Mouse (Mus musculus): ENCODE results near the gene Cyp2c70. TPM values are rescaled to one million over a fixed set of nuclear protein-coding genes. Genes with fewer than 3 reads are reported as not detected.
"Not testable (repeated sequence)": the region's sequence is repeated elsewhere in the genome, so short reads cannot be mapped to it uniquely, and the experiment has no call there.

Cyp2c70 gene
- total and polyA plus RNA-seq, 2 experiments from 2014 or later = not detected

GRCm38 (mm10) chr19:40178311-40178710 is 8.8 kb downstream of the Cyp2c70 start:
- WGBS = 83% methylated on average over 4 of the region's 4 CpGs
- ATAC-seq (ENCODE audit: low FRiP score) (no peak), DNase-seq (ENCODE audit: low spot score) (no peak)
- H3K27ac ChIP-seq (ENCODE audit: low read depth, low read length) = no peak overlapping the region
- H3K4me1 ChIP-seq (ENCODE audit: insufficient read depth, low read length) = no peaks in the 10 kb centered on the region
- no peak overlapping the region for H3K4me2 ChIP-seq (ENCODE audit: low read depth, low read length, poor library complexity, severe bottlenecking)
- H3K9me3 ChIP-seq (ENCODE audit: low read length) = no peaks in the 10 kb centered on the region
- no peak overlapping the region for H3K4me3 ChIP-seq (ENCODE audit: low read depth, low read length)
- TF ChIP-seq CTCF (IDR thresholded peaks at IDR 0.05) = no peak
- no peak overlapping the region for H3K9ac ChIP-seq (replicated peaks; ENCODE audit: low read length, poor library complexity, severe bottlenecking)
- no peaks in the 10 kb centered on the region for H3K36me3 ChIP-seq (ENCODE audit: insufficient read depth, low read length)
- no peaks in the 10 kb centered on the region for H3K27me3 ChIP-seq (ENCODE audit: insufficient read depth, low read length)

GRCm38 (mm10) chr19:40168391-40168790 is 18.7 kb downstream of the Cyp2c70 start:
- 89% methylated on average over 4 of the region's 4 CpGs for WGBS
- not testable (repeated sequence) for H3K27me3 ChIP-seq (ENCODE audit: insufficient read depth, low read length); H3K4me2 ChIP-seq (ENCODE audit: low read depth, low read length, poor library complexity, severe bottlenecking); H3K9ac ChIP-seq (replicated peaks; ENCODE audit: low read length, poor library complexity, severe bottlenecking); DNase-seq (ENCODE audit: low spot score); ATAC-seq (ENCODE audit: low FRiP score); H3K4me1 ChIP-seq (ENCODE audit: insufficient read depth, low read length); H3K4me3 ChIP-seq (ENCODE audit: low read depth, low read length); H3K36me3 ChIP-seq (ENCODE audit: insufficient read depth, low read length); H3K9me3 ChIP-seq (ENCODE audit: low read length); H3K27ac ChIP-seq (ENCODE audit: low read depth, low read length)

GRCm38 (mm10) chr19:40126996-40127395 is 60.1 kb downstream of the Cyp2c70 start:
- H3K9ac ChIP-seq (replicated peaks; ENCODE audit: low read length, poor library complexity, severe bottlenecking); H3K27me3 ChIP-seq (ENCODE audit: insufficient read depth, low read length); H3K4me3 ChIP-seq (ENCODE audit: low read depth, low read length); H3K36me3 ChIP-seq (ENCODE audit: insufficient read depth, low read length); H3K4me1 ChIP-seq (ENCODE audit: insufficient read depth, low read length); H3K9me3 ChIP-seq (ENCODE audit: low read length); ATAC-seq (ENCODE audit: low FRiP score); DNase-seq (ENCODE audit: low spot score); H3K4me2 ChIP-seq (ENCODE audit: low read depth, low read length, poor library complexity, severe bottlenecking); H3K27ac ChIP-seq (ENCODE audit: low read depth, low read length): not testable (repeated sequence)
- 34% methylated on average over 2 of the region's 2 CpGs for WGBS

GRCm38 (mm10) chr19:40125165-40125564 is 62.0 kb downstream of the Cyp2c70 start:
- DNase-seq (ENCODE audit: low spot score); H3K27ac ChIP-seq (ENCODE audit: low read depth, low read length); H3K4me1 ChIP-seq (ENCODE audit: insufficient read depth, low read length); H3K4me3 ChIP-seq (ENCODE audit: low read depth, low read length); H3K27me3 ChIP-seq (ENCODE audit: insufficient read depth, low read length); H3K9me3 ChIP-seq (ENCODE audit: low read length); H3K9ac ChIP-seq (replicated peaks; ENCODE audit: low read length, poor library complexity, severe bottlenecking); H3K36me3 ChIP-seq (ENCODE audit: insufficient read depth, low read length); H3K4me2 ChIP-seq (ENCODE audit: low read depth, low read length, poor library complexity, severe bottlenecking); ATAC-seq (ENCODE audit: low FRiP score): not testable (repeated sequence)
- 83% methylated on average over 3 of the region's 3 CpGs for WGBS

- H3K27me3 ChIP-seq (ENCODE audit: insufficient read depth, low read length); H3K36me3 ChIP-seq (ENCODE audit: insufficient read depth, low read length); DNase-seq (ENCODE audit: low spot score); H3K9ac ChIP-seq (replicated peaks; ENCODE audit: low read length, poor library complexity, severe bottlenecking); H3K4me2 ChIP-seq (ENCODE audit: low read depth, low read length, poor library complexity, severe bottlenecking); H3K4me1 ChIP-seq (ENCODE audit: insufficient read depth, low read length); H3K9me3 ChIP-seq (ENCODE audit: low read length); H3K4me3 ChIP-seq (ENCODE audit: low read depth, low read length); ATAC-seq (ENCODE audit: low FRiP score); H3K27ac ChIP-seq (ENCODE audit: low read depth, low read length): not testable (repeated sequence)
- 81% methylated on average over 13 of the region's 13 CpGs for WGBS
Observed at GRCm38 (mm10) chr19:40119624-40120023, 67.5 kb downstream of the Cyp2c70 start.

Other genes with a start within 250 kb of the Cyp2c70 start
- gene Cyp2c37, start 194.9 kb downstream of the Cyp2c70 start, total RNA-seq (2014; rRNA removed) = not detected in 2 replicates
- gene Cyp2c37, start 194.9 kb downstream of the Cyp2c70 start, polyA plus RNA-seq (2015; fragmentation: Nextera tagmentation; extraction: Ambion mirVana) = not detected in 2 replicates
- gene Cyp2c54, start 113.5 kb downstream of the Cyp2c70 start, total RNA-seq (2014; rRNA removed) = not detected in 2 replicates
- not detected in 2 replicates for gene Cyp2c54, start 113.5 kb downstream of the Cyp2c70 start, polyA plus RNA-seq (2015; fragmentation: Nextera tagmentation; extraction: Ambion mirVana)
- gene Cyp2c50, start 97.6 kb downstream of the Cyp2c70 start, total RNA-seq (2014; rRNA removed) = not detected in 2 replicates
- gene Cyp2c50, start 97.6 kb downstream of the Cyp2c70 start, polyA plus RNA-seq (2015; fragmentation: Nextera tagmentation; extraction: Ambion mirVana) = not detected in 2 replicates
- gene Pdlim1, start 84.5 kb upstream of the Cyp2c70 start, total RNA-seq (2014; rRNA removed) = 0.71 and 1.5 TPM in 2 replicates
- gene Pdlim1, start 84.5 kb upstream of the Cyp2c70 start, polyA plus RNA-seq (2015; fragmentation: Nextera tagmentation; extraction: Ambion mirVana) = 4.4 and 4.5 TPM in 2 replicates